Mouse (Mus musculus): ENCODE results near the gene Ugt1a6a.
A peak's percentile ranks its signal among the peaks of the same experiment; 100 is the strongest.
"Not testable (repeated sequence)": the region's sequence is repeated elsewhere in the genome, so short reads cannot be mapped to it uniquely, and the experiment has no call there.

Ugt1a6a gene

GRCm38 (mm10) chr1:88134457-88135011 lies at the start of gene Ugt1a6a:
Gene Ugt1a6a, plus strand, starts transcription at chr1:88134809.
- ATAC-seq (ENCODE audit: low TSS enrichment), result not testable (repeated sequence)

- ATAC-seq (ENCODE audit: low TSS enrichment), result no peak
Measured at GRCm38 (mm10) chr1:88086125-88086524, 48.5 kb upstream of the Ugt1a6a start.

- ATAC-seq (ENCODE audit: low TSS enrichment), result no peak
Measured at GRCm38 (mm10) chr1:88087513-88087912, 47.1 kb upstream of the Ugt1a6a start, which contains the start of gene Ugt1a8. Gene Ugt1a8, plus strand, starts transcription at chr1:88087813.

- no peak for ATAC-seq (ENCODE audit: low TSS enrichment)
Measured at GRCm38 (mm10) chr1:88092341-88092740, 42.3 kb upstream of the Ugt1a6a start.

- not testable (repeated sequence) for ATAC-seq (ENCODE audit: low TSS enrichment)
Measured at GRCm38 (mm10) chr1:88094270-88094676, 40.3 kb upstream of the Ugt1a6a start.

- ATAC-seq (ENCODE audit: low TSS enrichment), result no peak
Measured at GRCm38 (mm10) chr1:88094941-88095492, 39.6 kb upstream of the Ugt1a6a start, which contains the start of gene Ugt1a7c. Gene Ugt1a7c, plus strand, starts transcription at chr1:88095062.

GRCm38 (mm10) chr1:88098546-88098945 lies 36.1 kb upstream of the Ugt1a6a start:
- ATAC-seq (ENCODE audit: low TSS enrichment), result not testable (repeated sequence)

GRCm38 (mm10) chr1:88099691-88100090 lies 34.9 kb upstream of the Ugt1a6a start:
- not testable (repeated sequence) for ATAC-seq (ENCODE audit: low TSS enrichment)

GRCm38 (mm10) chr1:88103019-88103418 lies 31.6 kb upstream of the Ugt1a6a start, which contains the start of gene Ugt1a6b:
Gene Ugt1a6b, plus strand, starts transcription at chr1:88103252.
- ATAC-seq (ENCODE audit: low TSS enrichment), result not testable (repeated sequence)

- not testable (repeated sequence) for ATAC-seq (ENCODE audit: low TSS enrichment)
Measured at GRCm38 (mm10) chr1:88103697-88104468, 30.7 kb upstream of the Ugt1a6a start.

- ATAC-seq (ENCODE audit: low TSS enrichment), result no peak
Measured at GRCm38 (mm10) chr1:88104667-88105430, 29.8 kb upstream of the Ugt1a6a start.

GRCm38 (mm10) chr1:88105656-88106055 lies 29.0 kb upstream of the Ugt1a6a start:
- ATAC-seq (ENCODE audit: low TSS enrichment), result no peak

- not testable (repeated sequence) for ATAC-seq (ENCODE audit: low TSS enrichment)
Measured at GRCm38 (mm10) chr1:88109027-88109557, 25.5 kb upstream of the Ugt1a6a start.

GRCm38 (mm10) chr1:88109604-88110003 lies 25.0 kb upstream of the Ugt1a6a start:
- not testable (repeated sequence) for ATAC-seq (ENCODE audit: low TSS enrichment)

- ATAC-seq (ENCODE audit: low TSS enrichment), result not testable (repeated sequence)
Measured at GRCm38 (mm10) chr1:88112769-88113168, 21.8 kb upstream of the Ugt1a6a start.

- peak; percentile 84 for ATAC-seq (ENCODE audit: low TSS enrichment)
Measured at GRCm38 (mm10) chr1:88120550-88120949, 14.1 kb upstream of the Ugt1a6a start.

GRCm38 (mm10) chr1:88121521-88121920 lies 13.1 kb upstream of the Ugt1a6a start:
- not testable (repeated sequence) for ATAC-seq (ENCODE audit: low TSS enrichment)

- not testable (repeated sequence) for ATAC-seq (ENCODE audit: low TSS enrichment)
Measured at GRCm38 (mm10) chr1:88125827-88126360, 8.7 kb upstream of the Ugt1a6a start.

GRCm38 (mm10) chr1:88129091-88129490 lies 5.5 kb upstream of the Ugt1a6a start:
- not testable (repeated sequence) for ATAC-seq (ENCODE audit: low TSS enrichment)

GRCm38 (mm10) chr1:88130223-88130622 lies 4.4 kb upstream of the Ugt1a6a start:
- not testable (repeated sequence) for ATAC-seq (ENCODE audit: low TSS enrichment)

- no peak for ATAC-seq (ENCODE audit: low TSS enrichment)
Measured at GRCm38 (mm10) chr1:88133908-88134456, 627 bp upstream of the Ugt1a6a start.

Data from frontal cortex, adult (tissue).